Mouse (Mus musculus) T-helper 17 cell (primary cell): ENCODE results near the gene Wdr46.
"Not testable (repeated sequence)": the region's sequence is repeated elsewhere in the genome, so short reads cannot be mapped to it uniquely, and the experiment has no call there.

Experiments used
- in situ Hi-C, 2 experiments: fragments of 300-600 bp; cut with MboI, MseI; formaldehyde crosslinking; loops; 1 replicate in 1 of 2; 2 replicates in 1 of 2; pipeline ENCODE4 v1.15.1; 2025; ENCODE audit warnings: high pct_unique_total_duplicates in 2 of 2

Wdr46 gene

DNA sequence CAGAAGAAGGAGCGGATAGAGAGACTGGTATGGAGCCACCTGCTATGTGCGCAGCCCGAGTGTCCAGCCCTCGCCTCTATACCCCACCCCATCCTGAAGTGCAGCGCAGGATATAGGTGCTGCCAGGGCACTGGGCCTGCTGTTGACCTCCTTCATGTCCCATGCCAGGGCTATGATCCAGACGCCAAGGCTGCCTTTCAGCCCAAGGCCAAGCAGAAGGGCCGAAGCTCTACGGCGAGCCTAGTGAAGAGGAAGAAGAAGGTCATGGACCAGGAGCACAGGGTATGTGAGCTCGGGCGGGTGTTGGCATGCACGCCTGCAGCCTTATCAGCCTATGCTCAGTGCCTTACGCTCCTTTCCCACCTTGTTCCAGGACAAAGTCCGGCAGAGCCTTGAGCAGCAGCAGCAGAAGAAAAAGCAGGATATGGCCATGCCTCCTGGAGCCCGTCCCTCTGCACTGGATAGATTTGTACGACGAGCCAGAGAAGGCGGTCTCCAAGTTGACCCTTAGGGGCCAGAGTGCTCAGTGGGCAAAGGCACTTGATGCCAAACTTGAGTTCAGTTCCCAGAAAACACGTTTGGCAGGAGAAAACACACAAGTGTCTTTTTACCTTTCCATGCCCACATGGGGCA lies 8.6 kb downstream of the Wdr46 start:
- in situ Hi-C loops: no loop called here

DNA sequence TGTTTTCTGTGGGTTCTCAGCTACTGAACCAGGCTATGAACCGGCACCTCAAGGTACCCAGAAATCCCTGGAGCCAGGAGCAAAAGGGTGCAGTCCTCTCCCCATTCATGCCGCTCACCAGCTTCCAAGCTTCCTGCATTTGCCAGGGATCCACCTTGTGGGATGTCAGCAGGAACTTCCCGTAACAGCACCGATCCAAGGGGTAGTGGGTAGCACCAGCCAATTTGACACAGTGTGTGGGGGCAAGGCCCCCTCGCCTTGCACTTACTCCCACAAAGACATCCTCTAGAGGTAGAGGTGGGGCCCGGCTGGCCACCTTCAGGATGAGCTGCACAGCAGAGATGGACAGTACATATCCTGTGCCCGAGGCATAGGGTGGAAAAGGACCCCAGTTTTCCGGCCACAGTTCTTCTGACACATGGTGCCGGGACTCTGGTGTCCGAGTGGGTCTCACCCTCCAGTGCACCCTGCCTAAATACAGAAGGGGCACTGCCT lies 9.7 kb downstream of the Wdr46 start:
- in situ Hi-C loops: no loop called here

DNA sequence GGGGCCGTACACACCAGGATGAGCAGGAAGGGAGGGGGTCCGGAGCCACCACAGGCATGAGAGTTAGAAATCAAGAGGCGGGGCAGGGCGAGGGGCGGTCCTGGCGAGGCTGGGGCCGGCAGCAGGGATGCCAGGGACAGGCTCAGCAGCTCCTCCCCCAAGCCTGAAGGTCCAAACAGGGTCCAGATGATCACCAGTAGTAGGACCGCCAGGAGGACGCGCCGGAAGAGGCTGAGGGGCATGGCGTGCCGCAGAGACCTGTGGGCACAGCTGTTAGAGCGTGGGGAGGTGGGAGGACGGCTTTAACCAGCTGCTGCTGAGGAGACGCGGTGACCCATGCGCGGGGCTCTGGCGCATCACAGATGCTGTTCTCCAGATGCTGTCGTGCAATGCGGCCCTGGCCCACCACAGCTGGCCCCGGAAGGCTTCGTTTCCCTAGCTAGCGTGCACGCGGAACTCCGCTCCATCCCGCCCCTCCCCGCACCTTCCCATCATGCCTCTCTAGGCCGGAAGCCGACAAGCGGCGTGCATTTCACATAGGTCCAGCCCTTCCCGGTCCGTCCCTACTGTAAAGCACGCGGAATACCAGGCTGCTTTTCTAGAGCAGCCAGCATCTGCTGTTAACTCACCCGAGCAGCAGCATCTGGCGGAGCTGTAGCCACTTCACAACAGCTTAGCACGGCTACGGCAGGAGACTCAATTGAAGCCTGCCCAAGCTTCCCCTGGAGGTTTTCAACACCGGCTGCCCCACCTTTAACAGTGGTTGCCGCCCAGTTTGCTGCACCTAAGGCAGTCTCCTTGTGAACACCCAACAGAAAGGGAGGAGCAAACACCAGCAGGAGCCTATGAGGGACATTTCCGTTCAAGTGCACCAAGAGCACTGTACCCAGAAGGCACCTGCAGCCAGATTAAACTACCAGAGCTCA lies 10.8 kb downstream of the Wdr46 start, which contains the start of gene B3galt4:
B3galt4 (minus strand) TSS at position 468 of the 926 bp plus-strand sequence.
- in situ Hi-C loops: no loop called here

DNA sequence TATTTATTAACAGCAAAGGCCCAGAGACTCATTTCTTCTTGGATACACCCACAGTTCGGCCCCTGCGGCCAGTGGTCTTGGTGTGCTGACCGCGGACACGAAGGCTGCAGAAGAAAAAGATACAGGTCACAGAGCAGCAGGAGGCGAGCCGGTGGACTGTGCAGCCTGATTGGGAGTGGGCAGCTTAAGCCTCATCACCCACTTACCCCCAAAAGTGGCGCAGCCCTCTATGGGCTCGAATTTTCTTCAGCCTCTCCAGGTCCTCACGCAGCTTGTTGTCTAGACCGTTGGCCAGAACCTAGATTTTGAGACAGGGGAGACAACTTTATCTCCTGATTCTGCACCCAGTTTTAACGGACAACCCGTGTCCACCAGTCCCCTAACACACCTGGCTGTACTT lies 11.6 kb downstream of the Wdr46 start:
- in situ Hi-C loops: not testable (repeated sequence)

DNA sequence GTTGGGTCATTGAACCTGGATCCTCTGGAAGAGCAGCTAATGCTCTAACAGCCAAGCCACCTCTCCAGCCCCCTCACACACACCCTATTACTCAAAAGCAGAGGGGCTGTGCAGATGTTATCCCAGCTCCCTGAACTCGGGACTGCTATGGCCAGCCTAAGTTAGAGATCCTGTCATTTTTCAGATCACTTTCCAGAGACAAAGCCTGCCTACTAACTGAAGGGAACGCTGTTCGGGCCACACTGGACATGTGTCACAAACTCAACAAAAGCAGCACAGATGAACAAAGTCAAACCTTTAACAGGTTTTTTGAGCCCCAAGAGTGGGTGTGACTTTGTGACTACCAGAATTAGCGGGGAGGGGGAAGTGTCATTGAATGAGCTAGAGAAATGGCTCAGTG lies 12.4 kb downstream of the Wdr46 start:
- in situ Hi-C loops: no loop called here

DNA sequence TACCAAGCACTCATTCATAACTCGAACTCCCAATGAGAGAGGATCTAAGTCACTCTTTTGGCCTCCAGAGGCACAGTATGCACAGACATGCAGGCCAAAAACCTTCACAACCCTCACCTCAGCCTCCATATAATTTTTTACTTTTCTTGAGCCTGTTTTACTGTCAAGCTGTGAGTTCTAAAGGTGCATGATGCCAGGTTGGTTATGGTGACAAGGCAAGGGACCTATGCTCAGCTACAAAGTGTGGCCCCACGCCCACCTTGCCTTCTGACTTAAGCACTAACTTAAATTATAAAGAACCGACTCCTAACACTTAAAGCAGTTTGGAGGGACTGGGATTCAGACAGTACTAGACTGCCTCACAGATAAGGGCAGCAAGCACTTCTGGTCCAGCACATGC lies 12.8 kb downstream of the Wdr46 start:
- in situ Hi-C loops: no loop called here

DNA sequence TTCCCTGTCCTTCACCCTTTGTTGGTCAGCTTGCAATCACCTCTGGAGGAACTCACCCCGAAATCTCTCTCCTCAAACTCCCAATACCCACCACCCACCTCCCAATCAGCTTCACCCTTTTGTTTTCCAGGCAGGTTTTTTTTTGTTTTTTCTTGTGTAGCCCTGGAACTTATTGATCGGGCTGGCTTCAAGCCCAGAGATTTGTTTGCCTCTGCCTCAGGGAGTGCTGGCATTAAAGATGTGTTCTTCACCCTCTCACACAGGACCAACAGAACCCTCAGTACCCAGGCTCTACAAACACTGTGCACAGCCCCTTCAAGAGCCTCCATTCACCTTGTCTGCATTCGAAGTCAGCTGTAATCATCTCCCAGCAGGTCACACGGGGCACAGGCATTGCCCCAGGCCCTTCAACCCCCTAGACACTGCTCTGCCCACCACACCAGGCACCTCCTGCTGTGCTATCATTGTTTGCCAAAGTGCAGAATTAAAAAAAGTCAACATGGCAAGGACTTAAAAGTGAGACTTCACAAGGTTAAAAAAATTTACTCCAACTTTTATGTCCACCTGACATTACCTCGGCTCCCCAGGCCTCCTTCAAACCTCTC lies 13.6 kb downstream of the Wdr46 start:
- in situ Hi-C loops: no loop called here

DNA sequence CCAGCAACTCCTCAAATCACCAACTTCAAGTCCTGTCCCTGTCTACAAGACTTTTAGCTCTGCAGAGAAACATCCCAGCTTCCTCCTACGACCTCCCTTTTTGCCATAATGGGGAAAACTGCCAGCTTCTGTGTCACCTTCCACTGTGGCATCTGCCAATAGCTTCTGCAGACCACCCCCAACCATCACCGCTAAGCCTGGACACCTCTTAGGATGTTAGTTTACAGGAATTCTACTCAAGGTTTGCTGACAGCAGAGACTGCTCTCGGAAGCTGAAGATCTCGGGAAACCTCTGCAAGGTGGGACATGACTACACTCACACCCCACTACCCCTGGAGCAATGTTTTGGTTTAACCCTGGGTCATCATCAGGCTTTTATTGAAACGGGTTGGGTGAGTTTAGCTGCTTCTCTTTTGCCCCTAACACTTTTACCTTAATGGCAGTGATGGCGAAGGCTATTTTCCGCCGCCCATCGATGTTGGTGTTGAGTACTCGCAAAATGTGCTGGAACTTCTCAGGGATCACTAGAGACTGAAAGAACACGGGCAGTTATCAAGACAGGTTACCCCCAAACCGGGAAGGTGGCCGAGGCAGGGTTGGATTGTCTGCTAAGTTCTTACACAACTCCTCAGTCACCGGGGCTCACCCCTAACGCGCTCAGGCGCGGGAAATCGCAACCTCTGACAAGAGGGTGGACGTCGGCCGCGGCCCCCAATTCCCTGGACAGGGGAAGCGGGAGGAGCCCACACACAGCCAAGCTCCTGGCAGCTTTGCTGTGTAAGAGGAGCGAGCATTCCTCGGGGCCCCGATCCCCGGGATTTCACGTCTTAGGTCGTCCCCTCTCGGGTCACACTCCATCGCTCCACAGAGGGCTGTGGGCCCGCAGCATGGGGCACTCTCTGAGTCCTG lies 14.4 kb downstream of the Wdr46 start:
- in situ Hi-C loops: no loop called here

DNA sequence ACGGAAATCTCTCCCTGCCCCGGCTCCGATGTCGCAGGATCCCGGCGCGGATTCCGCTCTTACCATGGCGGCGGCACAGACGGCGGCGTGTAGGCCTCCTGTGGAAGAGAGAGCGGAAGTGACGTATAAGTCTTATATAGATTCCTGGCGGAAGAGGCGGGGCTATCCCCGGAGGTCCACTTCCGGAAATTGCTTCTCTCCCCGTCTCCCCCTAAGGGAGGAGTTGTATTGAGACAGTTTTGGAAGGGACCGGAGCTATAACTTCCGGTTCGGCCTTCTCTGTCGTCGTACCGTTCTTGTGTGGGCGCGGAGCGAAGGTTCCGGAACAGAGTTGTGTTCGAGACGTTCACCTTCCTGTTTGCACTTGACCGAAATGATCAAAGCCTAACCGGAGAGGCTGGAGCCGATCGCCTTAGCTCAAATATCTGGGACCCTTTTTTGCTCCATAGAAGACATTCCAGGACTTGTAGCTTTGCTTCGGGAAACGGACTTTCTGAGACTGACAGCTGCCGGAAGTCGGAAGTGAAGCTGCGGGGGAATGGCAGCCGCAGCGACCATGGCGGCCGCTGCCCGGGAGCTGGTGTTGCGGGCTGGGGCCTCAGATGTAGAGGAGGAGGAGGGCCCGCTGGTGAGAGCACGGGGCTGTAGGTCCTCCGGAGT lies 15.2 kb downstream of the Wdr46 start, which contains the start of the genes Vps52 and Rps18:
Vps52 (plus strand) TSS at position 258 of the 660 bp plus-strand sequence.
Rps18 (minus strand) TSS at position 447 of the 660 bp plus-strand sequence.
- in situ Hi-C loops: no loop called here

DNA sequence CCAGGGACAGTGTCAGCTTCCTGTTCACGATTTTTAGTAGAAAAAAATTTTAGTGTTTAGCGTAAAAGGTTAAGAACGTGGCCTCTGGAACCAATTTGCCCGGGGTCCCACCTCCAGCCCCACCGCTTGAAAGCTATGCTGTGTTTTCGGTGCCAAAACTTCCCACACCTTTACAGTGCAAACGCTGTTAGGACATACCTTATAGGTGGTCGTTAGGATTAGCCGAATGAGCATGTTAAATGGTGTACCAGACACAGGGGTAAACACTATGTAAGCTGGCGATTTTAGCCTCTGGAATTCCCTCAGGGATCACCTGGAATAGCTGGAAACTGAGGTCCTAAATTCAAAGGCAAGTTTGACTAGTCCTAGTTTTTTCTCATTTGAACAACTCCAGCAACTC lies 15.9 kb downstream of the Wdr46 start:
- in situ Hi-C loops: no loop called here

DNA sequence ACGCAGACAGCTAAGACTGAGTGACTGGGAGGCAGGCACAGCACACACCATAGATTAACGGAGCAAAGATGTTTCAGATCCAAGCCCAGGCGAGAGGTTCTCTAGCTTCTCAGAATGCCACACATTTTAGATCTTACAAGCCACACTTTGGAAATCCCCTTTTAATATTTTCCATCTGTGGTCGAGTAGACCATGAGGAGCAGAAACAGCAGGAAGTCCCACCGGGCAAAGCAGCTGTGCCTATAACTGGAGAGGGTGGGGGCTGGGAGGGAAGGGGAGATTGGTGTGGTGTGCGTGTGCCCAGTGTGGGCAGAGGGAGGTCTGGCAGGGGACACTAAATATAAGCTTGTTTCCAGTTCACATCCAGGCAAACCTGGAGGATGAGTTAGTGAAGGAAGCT lies 17.0 kb downstream of the Wdr46 start:
- in situ Hi-C loops: no loop called here

DNA sequence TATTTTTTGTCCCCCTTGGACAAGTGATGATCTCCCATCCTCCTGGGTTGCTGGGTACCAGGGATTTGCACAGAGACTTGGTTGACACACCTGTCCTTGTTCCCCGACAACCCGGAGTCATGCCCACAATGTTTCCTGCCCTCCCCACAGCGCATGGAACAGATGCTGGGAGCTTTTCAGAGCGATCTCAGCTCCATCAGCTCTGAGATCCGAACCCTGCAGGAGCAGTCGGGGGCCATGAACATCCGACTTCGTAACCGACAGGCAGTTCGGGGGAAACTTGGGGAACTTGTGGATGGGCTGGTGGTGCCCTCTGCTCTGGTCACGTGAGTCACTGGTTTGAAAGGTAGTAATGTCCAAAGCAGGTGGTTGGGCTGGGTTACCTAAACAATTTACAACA lies 18.0 kb downstream of the Wdr46 start:
- in situ Hi-C loops: no loop called here

DNA sequence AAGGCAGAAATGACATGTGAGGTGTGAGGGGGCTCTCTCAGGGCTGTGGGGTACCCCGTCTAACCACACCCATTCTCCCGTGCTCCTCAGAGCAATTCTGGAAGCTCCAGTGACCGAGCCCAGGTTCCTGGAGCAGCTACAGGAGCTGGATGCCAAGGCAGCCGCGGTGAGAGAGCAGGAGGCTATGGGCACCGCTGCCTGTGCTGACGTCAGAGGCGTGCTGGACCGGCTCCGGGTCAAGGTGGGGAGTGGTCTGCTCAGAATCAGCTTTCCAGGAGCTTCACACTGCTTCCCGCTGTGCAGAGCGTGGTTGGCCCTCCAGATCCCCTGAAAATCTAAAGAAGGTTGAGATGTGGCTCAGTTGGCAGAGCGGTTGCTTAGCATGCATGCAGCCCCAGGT lies 18.7 kb downstream of the Wdr46 start:
- in situ Hi-C loops: no loop called here

DNA sequence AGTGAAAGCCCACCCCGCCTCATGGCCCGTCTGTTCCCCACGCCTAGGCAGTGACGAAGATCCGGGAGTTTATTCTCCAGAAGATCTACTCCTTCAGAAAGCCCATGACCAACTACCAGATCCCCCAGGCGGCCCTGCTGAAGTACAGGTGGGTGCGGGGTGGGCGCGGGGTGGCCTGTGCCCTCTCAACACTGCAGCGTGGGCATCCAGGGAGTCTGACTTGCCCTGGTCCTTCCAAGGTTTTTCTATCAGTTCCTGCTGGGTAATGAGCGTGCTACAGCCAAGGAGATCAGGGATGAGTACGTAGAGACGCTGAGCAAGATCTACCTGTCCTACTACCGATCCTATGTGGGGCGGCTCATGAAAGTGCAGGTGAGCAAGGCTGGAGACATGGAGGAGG lies 19.5 kb downstream of the Wdr46 start:
- in situ Hi-C loops: loop anchor here in 1 of 2 experiments (5.0 kb wide), 1 partner anchor 808 kb away; no protein-coding TSS in a partner anchor

DNA sequence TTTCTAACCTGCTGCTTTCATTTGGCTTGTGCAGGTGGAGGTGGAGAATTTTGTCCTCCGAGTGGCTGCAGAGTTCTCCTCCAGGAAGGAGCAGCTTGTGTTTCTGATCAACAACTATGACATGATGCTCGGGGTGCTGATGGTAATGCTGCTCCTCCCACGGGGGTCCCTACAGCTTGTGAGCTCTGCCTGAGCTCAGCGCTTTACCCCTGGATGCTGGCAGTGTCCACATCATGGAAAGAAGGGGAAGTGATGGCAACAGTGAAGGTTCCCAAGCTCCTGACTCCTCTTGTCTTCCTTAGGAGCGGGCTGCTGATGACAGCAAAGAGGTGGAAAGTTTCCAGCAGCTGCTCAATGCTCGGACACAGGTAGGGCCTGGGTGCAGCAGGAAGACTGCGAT lies 22.4 kb downstream of the Wdr46 start:
- in situ Hi-C loops: loop anchor here in 1 of 2 experiments (5.0 kb wide), 1 partner anchor 811 kb away; no protein-coding TSS in a partner anchor

DNA sequence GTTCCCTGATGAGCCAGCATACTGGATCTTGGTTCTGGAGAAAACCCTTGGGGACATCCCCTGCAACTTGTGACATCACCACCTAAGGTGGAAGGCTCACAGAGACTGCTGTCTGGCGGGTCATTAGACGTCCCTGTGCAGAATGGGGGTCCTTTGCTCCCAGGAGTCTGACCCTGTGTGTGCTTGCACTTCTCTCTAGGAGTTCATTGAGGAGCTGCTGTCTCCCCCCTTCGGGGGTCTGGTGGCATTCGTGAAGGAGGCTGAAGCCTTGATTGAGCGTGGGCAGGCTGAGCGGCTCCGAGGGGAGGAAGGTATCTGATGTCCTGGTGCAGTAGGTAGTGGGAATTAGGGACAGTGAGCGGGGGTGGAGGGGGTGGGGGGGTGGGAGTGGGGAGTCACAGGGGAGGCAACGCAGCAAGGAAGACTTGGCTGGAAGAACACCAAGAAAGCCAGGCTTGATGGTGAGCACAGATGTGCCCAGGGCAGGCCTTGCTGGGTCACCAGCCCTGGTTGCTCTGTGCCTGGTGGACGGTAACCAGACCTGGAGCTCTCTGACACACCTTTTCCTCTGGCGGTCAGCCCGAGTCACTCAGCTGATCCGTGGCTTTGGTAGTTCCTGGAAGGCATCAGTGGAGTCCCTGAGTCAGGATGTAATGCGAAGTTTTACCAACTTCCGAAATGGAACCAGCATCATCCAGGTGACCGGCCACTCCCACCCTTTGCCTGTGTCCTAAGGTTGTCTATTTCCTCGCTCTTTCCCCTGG lies 24.8 kb downstream of the Wdr46 start:
- in situ Hi-C loops: no loop called here

DNA sequence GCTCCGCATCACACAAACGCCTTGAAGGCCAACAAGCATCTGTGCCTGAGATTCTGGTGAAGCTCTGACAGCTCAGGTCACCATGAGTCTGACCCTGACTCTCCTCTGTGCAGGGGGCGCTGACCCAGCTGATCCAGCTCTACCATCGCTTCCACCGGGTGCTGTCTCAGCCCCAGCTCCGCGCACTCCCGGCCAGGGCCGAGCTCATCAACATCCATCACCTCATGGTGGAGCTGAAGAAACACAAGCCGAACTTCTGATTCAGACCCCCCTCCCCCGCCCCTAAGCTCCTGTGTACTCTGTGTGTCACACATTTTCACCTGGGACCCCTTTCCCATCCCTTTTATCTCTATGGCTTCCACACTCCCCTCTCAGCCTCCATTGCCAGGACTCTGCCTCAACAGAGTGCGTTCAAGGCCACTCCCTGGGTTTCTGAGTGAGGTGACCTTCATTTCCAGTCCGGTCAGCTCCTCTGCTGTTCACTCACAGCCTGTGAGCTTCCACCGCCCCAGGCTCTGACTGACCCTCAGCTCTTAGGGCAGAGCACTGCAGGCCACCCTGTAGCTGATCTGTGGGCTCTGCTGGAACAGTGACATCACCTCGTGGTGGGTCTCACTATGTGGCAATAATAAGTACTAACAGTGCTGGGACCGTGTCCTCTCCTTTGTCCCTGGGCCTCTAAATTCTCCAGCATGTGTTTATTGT lies 25.5 kb downstream of the Wdr46 start:
- in situ Hi-C loops: no loop called here

DNA sequence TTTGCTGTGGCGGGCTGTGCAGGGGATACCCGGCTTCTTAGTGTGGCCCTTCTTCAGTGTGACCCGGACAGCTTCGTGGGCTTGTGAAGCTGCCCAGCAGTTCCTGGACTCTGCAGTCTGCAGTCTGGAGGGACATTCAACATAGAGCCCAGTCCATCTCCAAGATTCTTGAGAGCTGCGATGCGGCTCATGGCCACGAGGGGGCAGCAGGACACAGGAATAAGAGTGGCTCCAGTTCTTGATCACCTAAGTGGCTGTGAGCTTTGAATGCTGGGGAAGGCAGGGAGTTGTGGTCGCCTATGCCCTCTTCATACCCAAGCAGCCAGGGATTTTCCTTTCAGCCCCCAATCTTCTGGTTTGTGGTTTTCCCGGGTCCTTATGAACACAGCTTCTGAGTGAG lies 28.0 kb downstream of the Wdr46 start:
- in situ Hi-C loops: no loop called here

DNA sequence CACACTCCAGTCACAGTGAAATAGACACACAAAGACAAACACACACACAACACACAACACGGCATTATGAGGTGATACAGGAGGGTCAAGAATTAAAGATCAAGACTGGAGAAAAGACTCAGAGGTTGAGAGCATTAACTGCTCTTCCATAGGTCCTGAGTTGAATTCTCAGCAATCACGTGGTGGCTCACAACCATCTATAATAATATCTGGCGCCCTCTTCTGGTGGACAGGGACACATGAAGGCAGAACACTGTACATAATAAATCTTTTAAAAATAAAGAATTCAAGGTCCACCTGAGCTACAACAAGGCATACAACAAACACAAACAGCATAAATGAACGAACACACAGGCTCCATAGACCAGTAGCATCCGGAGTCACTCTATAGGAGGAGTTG lies 28.5 kb downstream of the Wdr46 start:
- in situ Hi-C loops: no loop called here
